Mouse (Mus musculus): Measurements from ENCODE around the gene Chrm4.

DNA sequence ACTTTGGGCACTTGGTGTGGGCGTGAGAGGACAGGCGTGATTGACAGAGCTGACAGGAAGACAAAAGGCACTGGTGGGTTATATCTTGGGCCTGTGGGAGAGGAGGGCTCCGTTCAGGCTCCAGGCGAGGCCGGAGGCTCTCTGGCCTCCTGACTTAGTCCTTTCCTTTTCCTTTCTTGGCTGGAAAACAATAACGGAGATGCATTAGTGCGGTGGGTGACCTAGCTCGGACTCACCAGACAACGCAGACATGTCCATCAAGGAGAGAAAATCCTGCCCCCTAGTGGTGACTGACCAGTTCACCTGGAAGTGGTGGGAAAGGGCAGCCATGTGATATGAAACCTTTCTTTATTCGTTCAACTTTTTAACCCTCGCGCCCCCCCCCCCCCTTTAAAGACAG is 2.9 kb downstream of the Chrm4 start:
- TF ChIP-seq EP300 (IDR thresholded peaks at IDR 0.05; ENCODE audit: insufficient read depth, low read depth, low read length) (no peak), POLR2A (IDR thresholded peaks at IDR 0.05; ENCODE audit: insufficient read depth, low read length) (no peak), CTCF (IDR thresholded peaks at IDR 0.05; ENCODE audit: low read depth, low read length) (peak; percentile 82)
